Mouse (Mus musculus): ENCODE measurements at regions not wholly inside any gene's neighbourhood (a gene's known extent, or its start where the extent isn't known, plus 50 kb on each side); places are given as distances from the start of the nearest gene placed in this dataset.

DNA sequence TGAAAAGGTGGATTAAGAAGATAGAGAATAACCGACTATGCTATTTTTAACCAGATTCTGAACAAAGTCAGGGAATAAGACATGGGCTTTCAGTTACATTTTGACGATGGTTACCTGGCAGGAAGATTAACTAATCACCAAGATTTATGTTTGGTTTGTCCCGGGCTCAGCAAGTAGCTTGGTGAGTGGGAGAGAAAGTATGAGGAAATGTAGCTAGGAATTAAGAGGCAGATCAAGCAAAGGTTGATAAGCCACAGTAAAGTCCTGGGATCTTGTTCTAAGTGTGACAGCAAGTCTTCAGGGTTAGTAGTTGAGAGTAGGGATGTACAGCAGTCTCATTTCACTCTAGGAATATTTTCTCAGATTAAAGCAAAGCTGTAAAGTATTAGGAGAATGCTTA is 149.3 kb upstream of the Nr2f1 start:
- DNase-seq: no peak

DNA sequence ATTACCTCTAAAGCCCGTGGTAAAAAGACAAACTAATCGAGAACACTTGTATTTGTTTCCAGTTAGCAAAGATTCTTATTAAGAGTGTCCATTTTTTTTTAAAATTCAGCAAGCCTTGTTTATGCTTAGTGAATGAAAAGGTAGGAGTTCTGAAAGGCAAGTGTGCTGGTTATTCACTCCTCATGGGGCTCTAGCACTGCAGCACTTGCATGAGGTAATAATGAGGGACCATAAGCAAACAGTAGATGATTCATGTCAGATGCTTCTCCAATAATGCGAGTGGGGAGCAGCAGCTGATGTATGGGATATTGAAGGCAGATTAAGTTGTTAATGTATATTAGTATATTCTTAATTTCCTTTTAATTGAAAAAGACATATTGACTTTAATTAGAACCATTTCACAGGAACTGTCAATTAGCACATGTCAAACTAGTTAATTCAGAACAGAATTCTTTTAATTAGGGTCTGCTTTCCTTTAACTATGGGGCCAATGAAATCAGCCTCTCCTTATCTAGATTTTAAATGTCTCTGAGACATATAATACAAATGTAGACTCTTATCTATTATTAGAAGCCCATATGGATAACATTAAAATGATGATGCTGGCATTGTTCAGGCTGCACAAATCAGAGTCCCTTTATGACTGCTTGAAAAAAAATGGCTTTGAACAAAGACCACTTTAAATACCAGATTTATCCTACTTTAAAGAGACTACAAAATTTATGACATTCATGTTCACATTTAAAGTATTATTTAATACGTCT is 125.1 kb upstream of the Nr2f1 start:
- no peak for DNase-seq

DNA sequence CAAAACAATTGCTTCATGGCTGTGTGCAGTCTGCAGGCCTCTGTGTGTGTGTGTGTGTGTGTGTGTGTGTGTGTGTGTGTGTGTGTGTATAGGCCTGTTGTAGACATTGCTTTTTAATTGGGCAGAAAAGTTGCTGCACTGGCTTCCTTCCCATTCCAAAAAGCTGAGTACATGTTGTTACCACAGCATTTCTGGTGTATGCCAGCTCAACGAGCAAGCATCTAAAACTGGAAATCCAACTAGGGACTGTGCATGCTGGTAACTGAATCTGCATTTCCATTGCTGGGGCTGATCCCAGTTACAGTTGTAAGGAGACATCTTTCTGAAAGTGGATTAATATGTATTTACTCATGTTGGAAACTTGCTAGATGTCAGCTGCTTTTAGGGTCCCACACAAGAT is 123.6 kb upstream of the Nr2f1 start:
- no peak for DNase-seq

DNA sequence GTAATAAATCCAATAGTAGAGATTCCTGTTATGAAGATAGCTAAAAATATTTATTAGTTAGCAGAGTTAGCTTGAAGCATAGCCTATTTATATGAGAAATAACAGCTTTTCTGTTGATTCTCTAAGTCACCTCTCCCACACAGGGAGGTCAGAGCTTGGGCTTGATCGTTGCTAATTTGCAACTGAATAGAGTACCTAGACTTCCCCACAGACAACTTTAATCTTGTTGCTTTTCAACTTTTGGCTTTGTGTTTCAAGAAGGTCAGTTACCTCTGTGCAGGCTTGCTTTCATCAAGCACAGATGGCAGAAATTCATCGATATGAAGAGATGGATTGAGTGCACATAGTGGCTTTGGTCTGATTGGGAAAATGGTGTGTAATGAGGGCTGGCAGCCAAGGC is 118.9 kb upstream of the Nr2f1 start:
- no peak for DNase-seq

DNA sequence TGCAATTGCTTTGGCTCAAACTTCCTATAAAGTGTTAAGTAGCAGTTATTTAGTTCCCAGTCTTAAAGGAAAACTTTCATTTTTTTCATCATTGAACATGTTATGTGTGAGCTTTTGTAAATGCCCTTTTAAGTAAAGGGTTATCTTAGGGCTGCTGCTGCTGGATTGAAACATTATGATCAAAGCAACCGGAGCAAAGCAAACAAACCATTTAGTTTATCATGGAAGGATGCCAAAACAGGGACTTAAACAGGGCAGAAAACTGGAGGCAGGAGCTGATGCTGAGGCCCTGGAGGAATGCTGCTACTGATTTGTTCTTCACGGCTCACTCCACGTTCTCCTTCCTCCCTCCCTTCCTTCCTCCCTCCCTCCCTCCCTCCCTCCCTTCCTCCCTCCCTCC is 111.3 kb upstream of the Nr2f1 start:
- no peak for DNase-seq

Measured in kidney, adult 8-10 months (tissue).